Mouse (Mus musculus): Measurements from ENCODE around the gene Krtap28-13.
A peak's percentile ranks its signal among the peaks of the same experiment; 100 is the strongest.

The Krtap28-13 gene

GRCm38 (mm10) chr1:83060643-83061042, at the start of gene Krtap28-13:
Krtap28-13 (plus strand) TSS chr1:83060930.
- no peak for DNase-seq (ENCODE audit: low spot score)

GRCm38 (mm10) chr1:83014477-83014876, 46.3 kb upstream of the Krtap28-13 start:
- no peak for DNase-seq (ENCODE audit: low spot score)

GRCm38 (mm10) chr1:83015329-83015879, 45.3 kb upstream of the Krtap28-13 start:
- no peak for DNase-seq (ENCODE audit: low spot score)

GRCm38 (mm10) chr1:83016556-83016955, 44.2 kb upstream of the Krtap28-13 start:
- DNase-seq (ENCODE audit: low spot score), result no peak

GRCm38 (mm10) chr1:83031950-83032349, 28.8 kb upstream of the Krtap28-13 start:
- no peak for DNase-seq (ENCODE audit: low spot score)

- DNase-seq (ENCODE audit: low spot score), result no peak
These were observed 28.2 kb upstream of the Krtap28-13 start for GRCm38 (mm10) chr1:83032508-83032907.

GRCm38 (mm10) chr1:83034509-83034908, 26.2 kb upstream of the Krtap28-13 start:
- DNase-seq (ENCODE audit: low spot score), result no peak

- no peak for DNase-seq (ENCODE audit: low spot score)
These were observed 23.6 kb upstream of the Krtap28-13 start for GRCm38 (mm10) chr1:83036892-83037667.

- peak; percentile 48 for DNase-seq (ENCODE audit: low spot score)
These were observed 22.5 kb upstream of the Krtap28-13 start, which contains the start of gene Slc19a3 for GRCm38 (mm10) chr1:83038109-83038672. Slc19a3 (minus strand) TSS chr1:83038448.

GRCm38 (mm10) chr1:83039080-83039479, 21.6 kb upstream of the Krtap28-13 start:
- DNase-seq (ENCODE audit: low spot score), result no peak

- DNase-seq (ENCODE audit: low spot score), result no peak
These were observed 18.4 kb upstream of the Krtap28-13 start, which contains the start of gene Krtap28-10 for GRCm38 (mm10) chr1:83042380-83042779. Krtap28-10 (minus strand) TSS chr1:83042480.

GRCm38 (mm10) chr1:83044882-83045427, 15.8 kb upstream of the Krtap28-13 start, which contains the start of gene Gm47969:
Gm47969 (plus strand) TSS chr1:83044932.
- no peak for DNase-seq (ENCODE audit: low spot score)

- no peak for DNase-seq (ENCODE audit: low spot score)
These were observed 2.2 kb upstream of the Krtap28-13 start for GRCm38 (mm10) chr1:83058481-83058880.

GRCm38 (mm10) chr1:83059278-83059677, 1.5 kb upstream of the Krtap28-13 start, which contains the start of gene A030005K14Rik:
A030005K14Rik (minus strand) TSS chr1:83059378.
- DNase-seq (ENCODE audit: low spot score), result no peak

- no peak for DNase-seq (ENCODE audit: low spot score)
These were observed 4.1 kb downstream of the Krtap28-13 start for GRCm38 (mm10) chr1:83064851-83065250.

GRCm38 (mm10) chr1:83066577-83066976, 5.8 kb downstream of the Krtap28-13 start:
- no peak for DNase-seq (ENCODE audit: low spot score)

GRCm38 (mm10) chr1:83067205-83067604, 6.5 kb downstream of the Krtap28-13 start:
- DNase-seq (ENCODE audit: low spot score), result no peak

GRCm38 (mm10) chr1:83075526-83076189, 14.9 kb downstream of the Krtap28-13 start:
- DNase-seq (ENCODE audit: low spot score), result no peak

- DNase-seq (ENCODE audit: low spot score), result no peak
These were observed 15.6 kb downstream of the Krtap28-13 start for GRCm38 (mm10) chr1:83076190-83076917.

- no peak for DNase-seq (ENCODE audit: low spot score)
These were observed 16.3 kb downstream of the Krtap28-13 start for GRCm38 (mm10) chr1:83077016-83077415.

- DNase-seq (ENCODE audit: low spot score), result no peak
These were observed 24.1 kb downstream of the Krtap28-13 start for GRCm38 (mm10) chr1:83084790-83085189.
